Mouse (Mus musculus): ENCODE data around the gene Hint2. TPM values are rescaled to one million over a fixed set of nuclear protein-coding genes. Genes with fewer than 3 reads are reported as not detected.

Gene Hint2
- 10 to 100 TPM; 35.8 to 47.9 TPM for total RNA-seq (2021)
- long read RNA-seq, experiment 1, transcript Hint2-201 (5 exons, 610 nt) = major isoform, 57 of 60 reads
- long read RNA-seq, experiment 1, partial matches to known transcripts = 0 of 60 reads
- long read RNA-seq, experiment 1, other reads (novel, unspliced or antisense) = 3 of 60 reads
- long read RNA-seq, experiment 2, transcript Hint2-201 (5 exons, 610 nt) = major isoform, 50 of 58 reads
- long read RNA-seq, experiment 2, partial matches to known transcripts = 1 of 58 reads
- long read RNA-seq, experiment 2, other reads (novel, unspliced or antisense) = 7 of 58 reads

DNA sequence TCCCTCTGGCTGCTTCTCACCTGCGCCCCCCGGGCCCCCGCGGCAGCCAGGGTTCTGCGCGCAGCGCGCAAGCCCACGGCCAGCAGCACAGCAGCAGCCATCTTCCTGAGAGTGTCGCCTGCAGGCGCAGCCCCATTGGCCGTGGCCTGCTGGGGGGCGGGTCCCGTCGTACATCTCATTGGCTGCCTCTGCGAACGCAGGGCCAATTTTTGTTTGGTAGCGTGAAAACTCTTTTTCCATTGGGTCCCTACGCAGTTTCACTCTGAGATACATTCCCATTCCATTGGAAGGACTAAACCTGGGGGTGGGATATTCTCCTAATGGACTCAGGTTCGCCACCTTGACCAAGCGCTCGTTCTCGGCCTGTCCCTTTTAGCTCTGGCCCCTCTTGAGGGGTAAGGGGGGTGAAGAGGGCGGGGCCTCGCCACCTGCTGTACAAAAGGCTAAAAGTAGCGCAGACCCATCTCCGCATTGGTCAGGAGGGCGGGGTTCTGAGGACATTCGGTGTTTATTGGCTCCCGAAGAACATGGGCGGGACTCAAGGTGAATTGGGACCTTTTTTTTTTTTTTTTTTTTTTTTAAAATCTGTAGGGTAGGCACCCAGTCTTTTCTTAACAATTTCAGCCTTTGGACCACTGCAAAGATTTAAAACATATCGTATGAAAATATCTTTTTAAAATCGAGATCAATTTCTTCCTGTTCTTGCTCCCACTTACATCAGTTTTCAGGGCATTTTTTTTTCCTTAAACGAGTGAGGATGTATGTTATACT is at the start of gene Hint2:
TSS of gene Hint2 (minus strand) at position 128 of the 771 bp plus-strand sequence.
- DNase-seq = peak; percentile 96
- Histone ChIP-seq H3K27ac (peak within 1 kb of the TSS; percentile 96), H3K4me3 (peak within 1 kb of the TSS; percentile 97)
- intact Hi-C loops (cut with DNase I) = loop anchor here (5.0 kb wide), 1 partner anchor 94 kb away; the partner anchor contains the start of genes Creb3 and Tln1
- no peak; the same call in 1 of the 2 replicates for TF ChIP-seq CTCF (IDR thresholded peaks at IDR 0.05)

DNA sequence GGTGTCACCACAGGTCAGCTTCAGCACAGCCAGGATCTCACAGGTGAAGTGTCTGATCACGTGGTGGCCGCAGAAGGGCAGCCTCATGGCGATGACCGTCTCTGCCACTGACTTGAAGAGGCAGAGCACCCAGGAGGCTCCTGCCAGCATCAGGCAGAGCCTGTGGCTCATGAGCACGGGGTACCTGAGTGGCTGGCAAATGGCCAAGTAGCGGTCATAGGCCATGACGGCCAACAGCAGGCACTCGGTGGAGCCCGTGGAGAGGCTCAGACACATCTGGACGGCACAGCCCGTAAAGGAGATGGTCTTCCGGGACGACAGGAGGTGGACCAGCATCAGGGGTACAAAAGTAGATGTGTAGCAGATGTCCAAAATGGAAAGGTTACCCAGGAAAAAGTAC is 49.7 kb upstream of the Hint2 start:
- no peak overlapping the region for H3K4me3 ChIP-seq
- H3K27ac ChIP-seq = no peak overlapping the region
- no peak for DNase-seq
- no peak for TF ChIP-seq CTCF (IDR thresholded peaks at IDR 0.05)
- intact Hi-C loops (cut with DNase I) = no loop called here

DNA sequence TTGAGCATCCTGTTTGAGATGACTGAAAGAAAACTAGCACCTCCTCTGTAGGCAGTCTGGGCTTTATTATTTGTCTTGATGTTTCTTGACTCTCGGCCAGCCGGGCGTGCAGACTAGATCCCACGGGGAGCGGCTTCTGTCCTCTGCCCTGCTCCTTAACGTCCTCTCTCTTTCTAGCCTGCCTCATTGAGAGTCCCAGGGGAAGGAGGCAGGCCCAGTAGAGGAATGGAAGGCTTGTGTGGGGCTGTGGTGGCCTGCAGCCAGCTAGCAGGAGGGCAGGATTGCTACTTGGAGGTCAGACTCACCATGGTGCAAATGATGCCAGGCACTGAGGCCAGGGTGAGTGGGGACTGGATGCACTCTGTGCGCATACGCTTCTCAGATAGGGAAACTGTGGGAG is 47.6 kb upstream of the Hint2 start:
- TF ChIP-seq CTCF (IDR thresholded peaks at IDR 0.05) = no peak
- DNase-seq = no peak
- intact Hi-C loops (cut with DNase I) = no loop called here

DNA sequence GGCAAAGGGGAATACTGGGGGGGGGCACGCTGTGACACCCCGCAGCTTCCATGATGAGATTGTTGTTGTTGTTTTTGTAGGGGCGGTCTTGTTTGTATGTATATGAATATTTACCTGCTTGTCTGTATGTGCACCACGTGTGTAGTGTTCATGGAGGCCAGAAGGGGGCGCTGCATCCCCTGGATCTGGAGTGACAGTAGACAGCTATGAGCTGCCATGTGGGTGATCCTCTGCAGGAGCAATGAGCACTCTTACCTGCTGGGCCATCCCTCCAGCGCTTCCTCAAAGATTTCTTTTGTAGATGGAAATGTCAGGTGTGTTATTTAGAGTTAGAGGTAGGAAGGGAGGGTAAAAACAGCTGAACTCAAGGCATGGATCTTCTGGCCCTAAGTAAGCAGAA is 47.2 kb upstream of the Hint2 start:
- Histone ChIP-seq H3K27ac (no peak overlapping the region), H3K4me3 (no peak overlapping the region)
- DNase-seq = no peak
- TF ChIP-seq CTCF (IDR thresholded peaks at IDR 0.05) = peak; percentile 10; the same call in 1 of the 2 replicates
- intact Hi-C loops (cut with DNase I) = no loop called here

More for the DNA sequence above, 47.6 kb upstream of the Hint2 start:
- Histone ChIP-seq H3K27ac (no peak overlapping the region), H3K4me3 (no peak overlapping the region)

DNA sequence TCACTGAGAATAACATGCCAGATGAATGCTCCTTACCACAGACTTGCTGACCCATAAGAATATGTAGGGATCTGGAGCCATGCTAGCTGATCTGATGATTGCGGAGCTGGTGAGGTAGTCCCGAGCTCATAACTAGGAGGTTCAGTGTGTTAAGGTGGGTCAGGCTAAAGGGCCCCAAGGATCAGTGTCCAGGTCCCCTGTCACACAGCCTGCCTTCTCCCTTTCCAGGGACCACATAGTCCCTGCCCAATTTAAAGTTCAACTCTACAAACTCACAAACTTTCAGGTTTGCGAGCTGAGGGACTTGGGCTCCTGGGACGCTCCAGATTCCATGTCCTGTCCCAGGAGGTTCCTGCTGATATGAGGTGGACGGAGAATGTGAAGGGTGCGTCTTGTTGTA is 44.4 kb upstream of the Hint2 start, which contains the start of gene Olfr70:
TSS of gene Olfr70 (minus strand) at position 101 of the 400 bp plus-strand sequence.
- H3K27ac ChIP-seq = no peak within 1 kb of the TSS
- no peak for TF ChIP-seq CTCF (IDR thresholded peaks at IDR 0.05)
- no peak for DNase-seq
- intact Hi-C loops (cut with DNase I) = no loop called here
- H3K4me3 ChIP-seq = no peak within 1 kb of the TSS

DNA sequence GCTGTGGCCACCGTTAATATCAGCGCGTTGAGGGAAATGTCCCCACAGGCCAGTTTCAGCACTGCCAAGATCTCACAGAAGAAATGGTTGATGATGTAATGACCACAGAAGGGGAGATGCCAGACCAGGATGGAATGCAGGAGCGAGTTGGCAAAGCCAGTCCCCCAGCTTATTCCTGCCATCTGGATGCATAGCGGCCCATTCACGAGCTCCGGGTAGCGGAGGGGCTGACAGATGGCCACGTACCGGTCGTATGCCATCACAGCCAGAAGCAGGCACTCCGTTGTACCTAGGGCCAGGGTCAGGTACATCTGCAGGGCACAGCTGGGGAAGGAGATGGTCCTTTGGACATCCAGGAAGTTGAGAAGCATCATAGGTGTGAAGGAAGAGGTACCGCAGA is 40.3 kb upstream of the Hint2 start:
- TF ChIP-seq CTCF (IDR thresholded peaks at IDR 0.05) = no peak
- intact Hi-C loops (cut with DNase I) = no loop called here
- DNase-seq = no peak
- H3K4me3 ChIP-seq = no peak overlapping the region
- H3K27ac ChIP-seq = no peak overlapping the region

DNA sequence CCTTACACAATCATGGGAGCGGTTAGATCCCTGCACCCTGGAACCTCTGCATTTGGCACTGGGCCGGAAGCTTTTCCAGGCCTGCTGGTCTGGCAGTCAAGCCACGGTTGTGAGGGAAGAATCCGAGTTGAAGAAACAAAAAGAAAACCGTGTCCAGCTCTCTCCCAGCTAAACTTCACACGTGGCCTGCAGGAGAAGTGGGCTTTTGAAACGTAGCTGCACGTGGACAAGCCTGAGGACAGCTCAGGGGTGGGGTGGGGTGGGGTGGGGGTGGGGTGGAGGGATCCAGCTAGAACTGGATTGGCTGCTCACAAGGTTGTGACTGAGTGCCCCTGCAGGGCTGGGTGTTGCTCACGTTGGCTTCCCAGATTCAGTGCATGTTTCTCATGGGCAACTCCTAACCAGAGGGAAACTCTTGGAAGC is 39.0 kb upstream of the Hint2 start:
- H3K27ac ChIP-seq = peak overlapping the region; percentile 46
- intact Hi-C loops (cut with DNase I) = no loop called here

DNA sequence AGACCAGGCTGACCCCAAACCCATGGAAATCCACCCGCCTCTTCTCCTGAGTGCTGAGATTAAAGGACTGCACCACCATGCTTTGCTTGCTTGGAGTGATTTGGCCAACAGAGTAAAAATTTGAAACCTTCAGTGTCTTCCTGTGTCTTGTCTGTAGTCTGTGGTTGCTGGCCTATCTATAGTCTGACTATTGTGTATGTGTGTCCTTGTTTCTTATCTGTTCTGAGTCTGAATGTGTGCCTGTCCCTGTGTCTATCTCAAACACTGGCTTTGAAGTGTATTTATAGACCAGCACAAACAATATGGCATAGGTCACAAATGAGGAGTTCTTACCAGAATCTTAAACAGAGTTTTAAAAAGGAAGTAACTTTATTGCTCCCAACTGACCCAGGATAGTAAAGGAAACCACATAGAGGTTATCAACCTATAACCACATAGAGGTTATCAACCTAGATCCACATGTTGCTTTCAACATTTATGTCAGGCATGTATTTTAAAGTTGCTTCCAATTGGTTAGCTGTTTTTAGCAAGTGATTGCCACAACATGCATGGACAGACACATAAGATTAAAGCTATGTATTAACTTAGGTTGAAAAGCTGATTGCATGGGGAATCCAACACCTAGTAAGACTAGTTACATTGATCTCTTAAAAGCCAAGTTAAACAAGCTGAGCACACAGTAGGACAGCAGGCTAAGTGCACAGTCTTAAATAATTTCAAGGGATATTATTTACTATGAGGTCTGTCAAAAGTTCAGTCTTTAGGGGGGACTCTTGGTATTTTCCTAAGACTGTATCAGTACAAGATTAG is 38.4 kb upstream of the Hint2 start:
- no peak for TF ChIP-seq CTCF (IDR thresholded peaks at IDR 0.05)
- intact Hi-C loops (cut with DNase I) = no loop called here

More for the DNA sequence above, 39.0 kb upstream of the Hint2 start:
- H3K4me3 ChIP-seq = no peak overlapping the region
- no peak for TF ChIP-seq CTCF (IDR thresholded peaks at IDR 0.05)
- DNase-seq = peak; percentile 76

DNA sequence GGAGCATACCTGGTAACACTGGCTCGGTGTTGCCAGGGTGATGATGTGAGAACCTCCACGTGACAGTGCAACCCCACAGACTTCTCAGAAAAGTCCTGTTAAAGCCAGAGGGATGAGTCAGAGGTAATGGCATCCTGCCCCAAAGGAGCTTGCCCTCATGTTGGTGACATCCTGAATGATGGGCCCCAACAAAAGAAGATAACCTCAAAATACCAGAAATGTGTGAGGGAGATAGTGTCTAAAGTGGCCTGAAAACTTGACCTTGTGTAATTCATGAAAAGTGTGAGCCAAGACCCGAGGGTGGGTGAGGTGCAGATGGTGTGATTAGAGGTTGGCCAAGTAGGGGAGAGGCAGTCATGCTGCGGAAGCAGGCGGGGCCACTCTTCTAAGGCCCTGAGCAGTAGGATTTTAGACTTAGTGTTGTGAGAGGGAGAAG is 37.6 kb upstream of the Hint2 start:
- peak; percentile 45 for DNase-seq
- Histone ChIP-seq H3K4me3 (no peak overlapping the region), H3K27ac (0 out of 2 replicates have a peak overlapping the region, but pooled peaks have one; percentile 6)
- intact Hi-C loops (cut with DNase I) = no loop called here
- TF ChIP-seq CTCF (IDR thresholded peaks at IDR 0.05) = no peak

More for the DNA sequence above, 38.4 kb upstream of the Hint2 start:
- Histone ChIP-seq H3K4me3 (no peak overlapping the region), H3K27ac (peak overlapping the region; percentile 16; the same call in 1 of the 2 replicates)
- DNase-seq = no peak

DNA sequence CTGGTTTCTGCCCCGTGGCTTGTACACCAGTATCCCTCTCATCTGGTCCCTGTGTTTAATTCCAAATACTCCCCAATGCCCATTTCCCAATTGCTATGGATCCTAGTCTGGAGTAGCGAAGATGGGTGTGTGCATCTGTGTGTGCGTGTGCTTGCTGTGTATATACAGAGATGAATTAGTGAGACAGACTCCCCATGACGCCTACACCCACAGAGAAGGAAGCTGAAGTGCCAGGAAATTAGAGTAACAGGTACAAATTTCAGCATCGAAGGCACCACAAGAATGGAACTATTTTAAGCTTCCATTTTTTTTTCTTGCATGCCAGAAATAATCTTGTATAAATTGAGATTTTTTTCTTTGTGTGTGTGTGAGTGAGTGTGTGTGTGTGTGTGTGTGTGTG is 34.8 kb upstream of the Hint2 start:
- TF ChIP-seq CTCF (IDR thresholded peaks at IDR 0.05) = no peak
- intact Hi-C loops (cut with DNase I) = no loop called here
- DNase-seq = no peak
- no peak overlapping the region for H3K27ac ChIP-seq
- H3K4me3 ChIP-seq = no peak overlapping the region

DNA sequence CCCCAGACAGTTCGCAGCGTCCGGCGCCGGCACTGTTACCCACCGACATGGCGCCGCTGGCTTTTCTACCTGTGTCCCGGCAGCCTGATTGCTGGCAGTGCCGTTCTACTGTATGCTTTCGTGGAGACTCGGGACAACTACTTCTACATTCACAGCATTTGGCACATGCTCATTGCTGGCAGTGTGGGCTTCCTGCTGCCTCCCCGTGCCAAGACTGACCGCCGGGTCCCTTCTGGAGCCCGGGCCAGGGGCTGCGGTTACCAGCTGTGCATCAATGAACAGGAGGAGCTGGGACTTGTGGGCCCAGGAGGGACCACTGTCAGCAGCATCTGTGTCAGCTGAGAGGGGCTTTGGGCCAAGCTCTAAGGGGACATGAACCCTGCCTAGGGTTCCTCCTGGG is 33.8 kb upstream of the Hint2 start:
- H3K27ac ChIP-seq = no peak overlapping the region
- TF ChIP-seq CTCF (IDR thresholded peaks at IDR 0.05) = no peak
- DNase-seq = no peak
- intact Hi-C loops (cut with DNase I) = no loop called here
- H3K4me3 ChIP-seq = no peak overlapping the region

DNA sequence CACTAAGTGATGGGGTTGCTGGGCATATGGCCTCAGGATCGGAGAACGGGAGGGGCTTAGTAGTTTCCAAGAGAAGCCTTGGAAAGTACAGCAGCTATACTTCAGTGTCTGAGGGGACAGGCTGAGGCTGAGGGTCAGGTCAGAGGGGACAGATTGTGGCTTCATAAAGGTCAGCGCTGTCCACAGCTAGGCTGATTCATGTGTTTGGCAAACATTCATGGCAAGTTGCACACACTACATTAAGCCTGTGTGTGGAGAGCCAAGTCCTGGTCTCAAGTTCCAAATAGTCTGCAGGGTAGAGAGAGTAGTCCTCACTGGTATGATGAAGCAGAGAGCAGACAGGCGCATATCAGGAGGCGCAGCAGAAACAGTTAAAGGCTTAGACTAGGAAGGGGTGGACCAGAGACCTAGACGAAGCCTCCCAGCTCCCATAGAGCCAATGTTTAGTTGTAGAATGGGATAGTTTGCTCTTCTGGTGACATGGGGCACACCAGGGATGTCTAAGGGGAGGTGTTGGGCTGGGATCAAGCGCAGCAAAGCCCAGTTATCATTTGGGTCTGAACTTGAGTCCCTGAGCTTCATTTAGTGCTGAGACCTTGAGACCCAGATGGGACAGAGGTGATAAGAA is 23.3 kb upstream of the Hint2 start:
- DNase-seq = peak; percentile 84
- no peak for TF ChIP-seq CTCF (IDR thresholded peaks at IDR 0.05)
- Histone ChIP-seq H3K4me3 (no peak overlapping the region), H3K27ac (peak overlapping the region; percentile 75)
- intact Hi-C loops (cut with DNase I) = no loop called here
